31 mouse cellular contexts compared by ENCODE assay signal in genomic region chr1:89461881-89462280, GRCm38 (mm10).
"Had no signal": no experiment of that assay in that cellular context is flagged by ENCODE, and none has a peak within 500 bp of the region (broad histone marks: within the 10 kb centered on the region; RNA-seq: fewer than 3 reads in every experiment).

No protein-coding gene starts in this region.

- H3K4me3 ChIP-seq: limb, embryonic 10.5 days; limb, embryonic 12.5 days; limb, embryonic 13.5 days; limb, embryonic 15.5 days; liver, embryonic 12.5 days; liver, embryonic 13.5 days; liver, embryonic 15.5 days; lung, embryonic 15.5 days; megakaryocyte, embryonic 14.5 days; midbrain, embryonic 10.5 days; midbrain, embryonic 13.5 days; myocyte; neural tube, embryonic 12.5 days; neural tube, embryonic 13.5 days had no signal

- H3K4me2 ChIP-seq: limb, embryonic 12.5 days; limb, embryonic 13.5 days; limb, embryonic 15.5 days; liver, embryonic 11.5 days; liver, embryonic 12.5 days; liver, embryonic 13.5 days; liver, embryonic 15.5 days; lung, embryonic 14.5 days; lung, embryonic 15.5 days; midbrain, embryonic 11.5 days; midbrain, embryonic 13.5 days; neural tube, embryonic 12.5 days; neural tube, embryonic 13.5 days had no signal

- H3K27me3 ChIP-seq: limb, embryonic 12.5 days; limb, embryonic 13.5 days; limb, embryonic 15.5 days; lung, embryonic 15.5 days; midbrain, embryonic 13.5 days; neural tube, embryonic 12.5 days; neural tube, embryonic 13.5 days had no signal

- ATAC-seq: liver, embryonic 12.5 days; liver, postnatal 0 days; lung, postnatal 0 days; midbrain, embryonic 13.5 days; midbrain, embryonic 16.5 days had no signal

- DNase-seq: left cerebral cortex, postnatal 4 days; liver; liver, embryonic 13.5 days; liver, postnatal 0 days; lung, adult 18-20 months; lung, adult 2 months; lung, embryonic 14.5 days; lung, postnatal 10 days; lung, postnatal 14 days; lung, postnatal 36 days; lung, postnatal 4 days; midbrain, embryonic 14.5 days had no signal

- H3K36me3 ChIP-seq: limb, embryonic 15.5 days; liver, embryonic 12.5 days; liver, embryonic 13.5 days; liver, embryonic 15.5 days; neural tube, embryonic 13.5 days had no signal

- H3K27ac ChIP-seq: limb, embryonic 10.5 days; limb, embryonic 12.5 days; limb, embryonic 13.5 days; limb, embryonic 15.5 days; liver, embryonic 12.5 days; liver, embryonic 13.5 days; liver, embryonic 14.5 days; liver, embryonic 15.5 days; lung, embryonic 15.5 days; macrophage; midbrain, embryonic 10.5 days; midbrain, embryonic 13.5 days; neural tube, embryonic 12.5 days; neural tube, embryonic 13.5 days had no signal

- H3K9ac ChIP-seq: limb, embryonic 15.5 days; liver, embryonic 12.5 days; liver, embryonic 13.5 days; liver, embryonic 14.5 days; liver, embryonic 15.5 days; liver, postnatal 0 days; lung, embryonic 14.5 days; lung, embryonic 15.5 days; midbrain, embryonic 13.5 days; neural tube, embryonic 12.5 days; neural tube, embryonic 13.5 days had no signal

- H3K9me3 ChIP-seq: limb, embryonic 15.5 days; liver, embryonic 12.5 days; liver, embryonic 13.5 days; liver, embryonic 15.5 days; lung, embryonic 15.5 days had no signal
